Mouse (Mus musculus) embryo, embryonic 11 days (tissue): Measurements from ENCODE around the gene Tmem147.

Experiments
- DNase-seq: peaks from one replicate; pipeline ENCODE4 v3.0.0-alpha.2; 2015

Gene Tmem147

GRCm38 (mm10) chr7:30723274-30723953, 5.9 kb downstream of the Tmem147 start:
- peak; percentile 28 for DNase-seq

GRCm38 (mm10) chr7:30721286-30721685, 8.1 kb downstream of the Tmem147 start:
- no peak for DNase-seq

- DNase-seq, result no peak
These were observed 9.7 kb downstream of the Tmem147 start for GRCm38 (mm10) chr7:30719669-30720068.

GRCm38 (mm10) chr7:30717716-30718046, 11.7 kb downstream of the Tmem147 start:
- DNase-seq, result no peak

- peak; percentile 93 for DNase-seq
These were observed 12.2 kb downstream of the Tmem147 start for GRCm38 (mm10) chr7:30717006-30717715.

- no peak for DNase-seq
These were observed 17.4 kb downstream of the Tmem147 start, which contains the start of gene Atp4a for GRCm38 (mm10) chr7:30711942-30712341. Gene Atp4a (plus strand): TSS chr7:30712209.

- no peak for DNase-seq
These were observed 21.9 kb downstream of the Tmem147 start for GRCm38 (mm10) chr7:30707441-30707840.

GRCm38 (mm10) chr7:30706214-30706882, 23.0 kb downstream of the Tmem147 start:
- DNase-seq, result no peak

- DNase-seq, result peak; percentile 42
These were observed 30.8 kb downstream of the Tmem147 start, which contains the start of gene 2200002J24Rik for GRCm38 (mm10) chr7:30698589-30698988. Gene 2200002J24Rik (plus strand): TSS chr7:30698926.

GRCm38 (mm10) chr7:30698101-30698500, 31.2 kb downstream of the Tmem147 start:
- DNase-seq, result no peak

- no peak for DNase-seq
These were observed 41.0 kb downstream of the Tmem147 start for GRCm38 (mm10) chr7:30688325-30688724.

GRCm38 (mm10) chr7:30683425-30683824, 45.9 kb downstream of the Tmem147 start:
- DNase-seq, result no peak

- no peak for DNase-seq
These were observed 47.4 kb downstream of the Tmem147 start for GRCm38 (mm10) chr7:30681897-30682296.

- DNase-seq, result no peak
These were observed 50.9 kb downstream of the Tmem147 start for GRCm38 (mm10) chr7:30678263-30678975.
